Mouse (Mus musculus) forebrain, embryonic 14.5 days (tissue): ENCODE data around the gene Hpse2. TPM values are rescaled to one million over a fixed set of nuclear protein-coding genes. Genes with fewer than 3 reads are reported as not detected.

Experiments
- ATAC-seq: fragments of 200-750 bp; cut with Nextera tagmentation; 2 replicates; pipeline ENCODE4 v1.8.0; 2017; ENCODE audit warnings: mild to moderate bottlenecking, moderate library complexity
- DNase-seq: peaks from one replicate; pipeline ENCODE4 v3.0.0-alpha.2; 2015; ENCODE audit warnings: low spot score
- H3K27ac ChIP-seq: fragments of 300-500 bp; sonication (generic); 2 replicates; pipeline ENCODE4 v1.5.1; 2014; ENCODE audit warnings: low read depth, mild to moderate bottlenecking, control low read depth, low read length, moderate library complexity
- H3K27me3 ChIP-seq: fragments of 300-500 bp; sonication (generic); replicated peaks from 2 replicates; pipeline ENCODE4 v1.6.1; 2014; ENCODE audit warnings: low read length, control low read depth, mixed read lengths; ENCODE audit not compliant: control insufficient read depth, insufficient read depth
- H3K36me3 ChIP-seq: fragments of 300-500 bp; sonication (generic); 2 replicates; pipeline ENCODE4 v1.6.1; 2014; ENCODE audit warnings: low read length, control low read depth; ENCODE audit not compliant: control insufficient read depth, insufficient read depth
- H3K4me1 ChIP-seq: fragments of 300-500 bp; sonication (generic); 2 replicates; pipeline ENCODE4 v1.6.1; 2014; ENCODE audit warnings: antibody characterized with exemption, low read length, control low read depth; ENCODE audit not compliant: control insufficient read depth, insufficient read depth
- H3K4me2 ChIP-seq: fragments of 300-500 bp; sonication (generic); 2 replicates; pipeline ENCODE4 v1.6.1; 2014; ENCODE audit warnings: mild to moderate bottlenecking, control low read depth, low read length
- H3K4me3 ChIP-seq: fragments of 300-500 bp; sonication (generic); 2 replicates; pipeline ENCODE4 v1.5.1; 2014; ENCODE audit warnings: low read depth, low read length, control low read depth
- H3K9ac ChIP-seq: fragments of 300-500 bp; sonication (generic); 2 replicates; pipeline ENCODE4 v1.6.1; 2014; ENCODE audit warnings: mild to moderate bottlenecking, low read length, control low read depth, moderate library complexity
- H3K9me3 ChIP-seq: fragments of 300-500 bp; sonication (generic); replicated peaks from 2 replicates; pipeline ENCODE4 v1.6.1; 2016; ENCODE audit warnings: low read length, control low read depth, mixed read lengths; ENCODE audit not compliant: control insufficient read depth
- WGBS: fragments of 180-500 bp; shearing (Covaris S2); extraction: QIAGEN DNeasy Blood & Tissue Kit; methylation state at CpG from one replicate; pipeline ENCODE4 v1.1.7; 2014; 5-methylcytosine and 5-hydroxymethylcytosine counted together
- polyA plus RNA-seq: library from polyadenylated mRNA; unstranded; fragments of >200 nt; fragmentation: Nextera tagmentation; extraction: Ambion mirVana; gene quantifications from 2 replicates; pipeline ENCODE4 v1.2.1, GENCODE M21; 2014

Gene Hpse2
- polyA plus RNA-seq, result 0.04 TPM in 1 of 2 replicates, not detected in the other

GRCm38 (mm10) chr19:43388017-43388904, at the start of gene Hpse2:
Gene Hpse2, minus strand, starts transcription at chr19:43388355.
- H3K4me3 ChIP-seq, result peak within 1 kb of the TSS; percentile 2; the same call in 1 of the 2 replicates
- WGBS, result 2% methylated on average over 18 of the region's 18 CpGs
- H3K9me3 ChIP-seq, result no peaks in the 10 kb centered on the region
- H3K36me3 ChIP-seq, result no peaks in the 10 kb centered on the region
- no peak for ATAC-seq
- H3K4me2 ChIP-seq, result peak within 1 kb of the TSS; percentile 35
- peak; percentile 40 for DNase-seq
- H3K9ac ChIP-seq, result no peak within 1 kb of the TSS
- no peak within 1 kb of the TSS for H3K27ac ChIP-seq
- H3K27me3 ChIP-seq, result peaks cover 56% of the 10 kb centered on the region
- peaks cover 7% of the 10 kb centered on the region; the same call in 1 of the 2 replicates for H3K4me1 ChIP-seq

- Histone ChIP-seq H3K36me3 (no peaks in the 10 kb centered on the region), H3K9ac (no peak overlapping the region), H3K4me2 (no peak overlapping the region), H3K27me3 (no peaks in the 10 kb centered on the region), H3K4me1 (no peaks in the 10 kb centered on the region), H3K27ac (no peak overlapping the region), H3K4me3 (no peak overlapping the region), H3K9me3 (no peaks in the 10 kb centered on the region)
- WGBS, result 90% methylated on average over 24 of the region's 24 CpGs
- DNase-seq (no peak), ATAC-seq (no peak)
Measured at GRCm38 (mm10) chr19:43427446-43428224, 39.5 kb upstream of the Hpse2 start.

GRCm38 (mm10) chr19:43424082-43424481, 35.9 kb upstream of the Hpse2 start:
- no peak for ATAC-seq
- H3K4me1 ChIP-seq, result no peaks in the 10 kb centered on the region
- no peaks in the 10 kb centered on the region for H3K9me3 ChIP-seq
- H3K4me3 ChIP-seq, result no peak overlapping the region
- no peak overlapping the region for H3K27ac ChIP-seq
- H3K9ac ChIP-seq, result no peak overlapping the region
- no peaks in the 10 kb centered on the region for H3K27me3 ChIP-seq
- DNase-seq, result no peak
- H3K36me3 ChIP-seq, result no peaks in the 10 kb centered on the region
- H3K4me2 ChIP-seq, result no peak overlapping the region
- WGBS, result 79% methylated on average over 2 of the region's 2 CpGs

- 86% methylated on average over 3 of the region's 3 CpGs for WGBS
- ATAC-seq (no peak), DNase-seq (no peak)
- Histone ChIP-seq H3K27me3 (no peaks in the 10 kb centered on the region), H3K9ac (no peak overlapping the region), H3K4me2 (no peak overlapping the region), H3K36me3 (no peaks in the 10 kb centered on the region), H3K9me3 (no peaks in the 10 kb centered on the region), H3K27ac (no peak overlapping the region), H3K4me3 (no peak overlapping the region), H3K4me1 (no peaks in the 10 kb centered on the region)
Measured at GRCm38 (mm10) chr19:43420506-43420905, 32.4 kb upstream of the Hpse2 start.

- DNase-seq (no peak), ATAC-seq (no peak)
- Histone ChIP-seq H3K36me3 (no peaks in the 10 kb centered on the region), H3K27me3 (no peaks in the 10 kb centered on the region), H3K9me3 (no peaks in the 10 kb centered on the region), H3K4me3 (no peak overlapping the region), H3K4me1 (no peaks in the 10 kb centered on the region), H3K27ac (no peak overlapping the region), H3K4me2 (no peak overlapping the region), H3K9ac (no peak overlapping the region)
- 83% methylated on average over 2 of the region's 2 CpGs for WGBS
Measured at GRCm38 (mm10) chr19:43415565-43415964, 27.4 kb upstream of the Hpse2 start.

GRCm38 (mm10) chr19:43407181-43407580, 19.0 kb upstream of the Hpse2 start:
- no peak for DNase-seq
- Histone ChIP-seq H3K4me1 (no peaks in the 10 kb centered on the region), H3K4me3 (no peak overlapping the region), H3K36me3 (no peaks in the 10 kb centered on the region), H3K4me2 (no peak overlapping the region), H3K27ac (no peak overlapping the region), H3K9me3 (no peaks in the 10 kb centered on the region), H3K27me3 (no peaks in the 10 kb centered on the region), H3K9ac (no peak overlapping the region)
- 47% methylated on average over 1 of the region's 1 CpGs for WGBS
- no peak for ATAC-seq

- H3K9ac ChIP-seq, result no peak overlapping the region
- H3K4me2 ChIP-seq, result no peak overlapping the region
- no peaks in the 10 kb centered on the region for H3K36me3 ChIP-seq
- DNase-seq (peak; percentile 83), ATAC-seq (0 out of 2 replicates have a peak, but pooled peaks have one; percentile 34)
- no peaks in the 10 kb centered on the region for H3K27me3 ChIP-seq
- no peak overlapping the region for H3K27ac ChIP-seq
- H3K9me3 ChIP-seq, result no peaks in the 10 kb centered on the region
- no peak overlapping the region for H3K4me3 ChIP-seq
- WGBS, result 3% methylated on average over 4 of the region's 4 CpGs
- no peaks in the 10 kb centered on the region for H3K4me1 ChIP-seq
Measured at GRCm38 (mm10) chr19:43396327-43396726, 8.2 kb upstream of the Hpse2 start.

- Histone ChIP-seq H3K36me3 (no peaks in the 10 kb centered on the region), H3K4me3 (peak overlapping the region; percentile 23; the same call in 1 of the 2 replicates), H3K9ac (no peak overlapping the region), H3K9me3 (no peaks in the 10 kb centered on the region), H3K27ac (no peak overlapping the region), H3K27me3 (peaks cover 59% of the 10 kb centered on the region), H3K4me1 (peaks cover 7% of the 10 kb centered on the region; the same call in 1 of the 2 replicates), H3K4me2 (peak overlapping the region; percentile 49; the same call in 1 of the 2 replicates)
- DNase-seq, result no peak
- WGBS, result under 1% methylated on average over 14 of the region's 14 CpGs
- no peak for ATAC-seq
Measured at GRCm38 (mm10) chr19:43387071-43387770, 934 bp downstream of the Hpse2 start.
